Mouse (Mus musculus) lung, adult 2 months (tissue): ENCODE measurements at regions not wholly inside any gene's neighbourhood (a gene's known extent, or its start where the extent isn't known, plus 50 kb on each side); places are given as distances from the start of the nearest gene placed in this dataset.

Source experiments
- CTCF ChIP-seq: fragments of 200-500 bp; IDR thresholded peaks from 2 replicates; pipeline ENCODE4 v1.5.1; 2011; ENCODE audit warnings: mild to moderate bottlenecking, low read length, control low read depth; ENCODE audit not compliant: insufficient read depth
- POLR2A ChIP-seq: fragments of 200-500 bp; IDR thresholded peaks from 2 replicates; pipeline ENCODE4 v1.6.1; 2011; ENCODE audit warnings: low read depth, mild to moderate bottlenecking, control low read depth, low read length, borderline replicate concordance; ENCODE audit errors: extremely low read depth

DNA sequence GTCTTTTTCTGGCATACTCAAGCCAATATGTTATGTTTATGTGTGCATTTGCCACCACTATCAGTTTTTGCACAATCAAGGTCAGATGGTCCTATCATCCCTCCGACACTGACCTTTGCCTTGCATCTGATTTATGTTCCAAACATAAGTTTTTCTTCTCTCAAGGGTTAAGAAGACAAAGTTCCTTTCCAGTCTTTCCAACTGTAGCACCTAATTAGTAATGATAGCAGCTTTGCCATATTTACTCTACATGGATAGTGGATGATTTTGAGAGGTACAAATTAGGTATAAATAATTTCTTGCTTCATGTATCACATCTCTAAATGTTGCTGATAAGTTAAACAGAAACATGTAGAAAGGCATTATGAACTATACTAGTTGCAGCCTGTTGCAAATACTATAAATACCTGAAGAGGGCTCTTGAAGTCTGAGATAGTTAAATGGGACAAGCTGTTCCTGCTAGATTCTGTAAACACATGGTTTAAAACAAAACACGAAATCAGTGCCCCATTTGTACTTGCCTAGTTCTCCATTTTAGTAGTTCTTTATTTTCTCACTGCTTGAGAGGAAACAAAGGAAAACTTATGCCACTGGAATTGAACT is 141.4 kb upstream of the Slco6d1 start:
- TF ChIP-seq POLR2A (no peak), CTCF (no peak)
